Mouse (Mus musculus) left cerebral cortex, postnatal 25 days (tissue): ENCODE measurements around the gene Ccnyl1. TPM values are rescaled to one million over a fixed set of nuclear protein-coding genes. Genes with fewer than 3 reads are reported as not detected.
A peak's percentile ranks its signal among the peaks of the same experiment; 100 is the strongest.

Experiments used
- DNase-seq, 2 experiments: peaks; one replicate each; pipeline ENCODE4 v3.0.0; 2022; ENCODE audit warnings: low spot score in 2 of 2, mixed read lengths in 1 of 2
- intact Hi-C: fragments of 180-260 bp; cut with DNase I; formaldehyde crosslinking; loops from one replicate; pipeline ENCODE4 v1.15.1; 2025
- total RNA-seq, 2 experiments: library from RNA; stranded (reverse); gene quantifications; 2 replicates each; pipeline ENCODE4 v1.2.3; 2021

Ccnyl1 gene
- total RNA-seq, 2 experiments from 2014 or later = 17.4 to 25.1 TPM

- intact Hi-C loops = loop anchor here (2.0 to 5.0 kb wide), 3 partner anchors 56 to 261 kb away; no protein-coding TSS in a partner anchor
- DNase-seq = no peak
These were observed 45.8 kb downstream of the Ccnyl1 start for GRCm38 (mm10) chr1:64735781-64736680.

DNA sequence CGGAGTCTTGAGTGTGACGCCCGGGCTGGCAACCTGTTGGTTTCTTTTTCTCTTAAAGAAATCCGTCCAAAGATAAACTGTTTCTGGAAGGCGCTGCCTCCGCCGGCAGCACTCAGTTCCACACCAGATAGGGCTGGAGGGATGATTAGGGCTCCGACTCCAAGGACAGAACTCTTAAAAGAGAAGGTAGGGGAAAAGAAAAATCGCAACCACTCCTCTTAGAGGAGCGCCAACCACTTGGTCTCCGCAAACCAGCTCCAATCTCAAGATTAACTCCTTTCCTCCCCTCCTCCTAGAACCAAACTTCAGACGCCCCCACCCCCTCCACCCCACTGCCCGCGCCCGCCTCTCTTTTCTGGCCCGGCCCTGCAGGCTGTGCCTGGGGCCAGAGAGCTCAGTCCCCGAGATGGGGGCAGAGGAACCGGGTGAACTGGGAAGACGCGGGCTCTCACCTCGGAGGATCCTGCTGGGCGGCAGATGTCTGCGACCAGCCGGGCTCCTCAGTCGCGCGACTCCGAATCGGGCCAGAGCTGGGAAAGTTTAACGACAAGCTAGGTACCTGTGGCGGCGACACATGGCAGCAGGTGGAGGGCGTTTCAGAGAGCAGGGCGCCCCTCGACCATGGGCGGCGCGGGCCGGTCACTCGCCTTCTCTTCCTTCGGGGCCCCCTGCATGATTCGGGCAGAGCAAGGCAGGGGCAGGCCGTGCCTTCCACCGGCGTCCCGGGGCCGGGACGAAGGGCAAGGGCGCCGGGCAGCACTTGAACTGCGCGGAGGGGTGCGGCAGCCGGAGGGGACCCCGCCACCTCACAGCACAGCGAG lies 46.6 kb downstream of the Ccnyl1 start:
- no peak for DNase-seq
- intact Hi-C loops = loop anchor here (2.0 to 5.0 kb wide), 3 partner anchors 55 to 260 kb away; no protein-coding TSS in a partner anchor

GRCm38 (mm10) chr1:64737502-64738179 lies 47.4 kb downstream of the Ccnyl1 start, which contains the start of gene Fzd5:
Gene Fzd5 (minus strand): TSS chr1:64737751.
- intact Hi-C loops = loop anchor here (2.0 to 5.0 kb wide), 3 partner anchors 55 to 260 kb away; no protein-coding TSS in a partner anchor
- peak; percentile 71 to 73 for DNase-seq

GRCm38 (mm10) chr1:64738180-64738555 lies 47.9 kb downstream of the Ccnyl1 start:
- intact Hi-C loops = loop anchor here (5.0 kb wide), 2 partner anchors 54 to 259 kb away; no protein-coding TSS in a partner anchor
- DNase-seq = no peak

GRCm38 (mm10) chr1:64738661-64739082 lies 48.4 kb downstream of the Ccnyl1 start:
- intact Hi-C loops = loop anchor here (5.0 kb wide), 2 partner anchors 54 to 259 kb away; no protein-coding TSS in a partner anchor
- no peak for DNase-seq

- no peak for DNase-seq
- intact Hi-C loops = no loop called here
These were observed 52.6 kb downstream of the Ccnyl1 start for GRCm38 (mm10) chr1:64742741-64743408.

- DNase-seq = peak in 1 of 2 experiments; percentile 18
- intact Hi-C loops = no loop called here
These were observed 54.4 kb downstream of the Ccnyl1 start for GRCm38 (mm10) chr1:64744616-64745015.

DNA sequence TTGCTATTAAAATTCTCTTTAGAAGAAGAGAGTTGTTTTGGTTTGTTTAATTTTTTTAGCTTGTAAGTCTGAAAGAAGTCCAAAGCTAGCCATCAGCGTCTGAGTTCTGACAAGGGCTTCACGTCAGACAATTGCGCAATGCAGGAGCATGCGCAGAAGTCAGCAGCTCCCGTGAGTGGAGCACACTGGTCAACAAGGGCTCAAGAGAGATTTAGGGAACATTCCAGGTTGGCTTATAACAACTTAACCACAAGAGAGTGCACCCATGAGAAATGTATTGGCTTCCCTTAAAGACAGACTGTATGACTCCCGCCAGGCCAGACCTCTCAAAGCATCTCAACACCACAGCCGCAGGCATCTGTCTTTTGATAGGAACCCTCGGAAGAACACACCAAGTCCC lies 62.9 kb downstream of the Ccnyl1 start:
- intact Hi-C loops = no loop called here
- DNase-seq = no peak

GRCm38 (mm10) chr1:64753668-64754067 lies 63.4 kb downstream of the Ccnyl1 start:
- intact Hi-C loops = no loop called here

GRCm38 (mm10) chr1:64754658-64755057 lies 64.4 kb downstream of the Ccnyl1 start:
- DNase-seq = no peak
- intact Hi-C loops = no loop called here

More at GRCm38 (mm10) chr1:64753668-64754067, 63.4 kb downstream of the Ccnyl1 start:
- DNase-seq = no peak

DNA sequence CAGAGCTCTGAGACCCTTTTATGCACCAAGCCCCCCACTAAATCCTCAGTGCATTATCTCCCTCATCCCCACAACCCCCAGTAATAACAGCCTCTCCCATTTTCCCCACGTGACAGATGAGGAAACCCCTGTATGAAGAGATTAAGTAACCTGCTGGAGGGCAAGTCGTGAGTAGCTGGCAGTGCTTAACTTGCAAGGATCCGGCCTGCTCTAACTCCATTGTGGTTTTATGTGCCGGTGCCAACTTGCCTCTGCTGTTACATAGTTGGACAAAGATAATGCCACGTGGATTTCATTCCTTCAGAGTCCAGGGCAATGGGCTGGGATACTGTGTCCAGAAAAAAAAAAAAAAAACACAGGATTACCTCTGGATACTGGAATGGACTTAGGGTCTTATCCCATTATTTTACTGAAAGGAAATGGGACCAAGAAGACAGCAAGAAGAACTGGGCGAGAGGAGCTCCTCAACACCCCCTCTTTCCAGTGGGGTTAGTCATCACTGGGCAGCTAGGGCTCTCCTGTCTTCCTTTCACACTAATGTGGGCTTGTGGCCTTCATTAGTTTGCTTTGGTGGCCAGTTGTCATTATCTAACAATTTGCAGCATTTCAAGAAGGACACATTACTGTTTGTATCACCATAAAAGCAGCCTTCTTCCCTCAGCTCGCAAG lies 65.8 kb downstream of the Ccnyl1 start:
- DNase-seq = no peak
- intact Hi-C loops = no loop called here

GRCm38 (mm10) chr1:64756640-64757030 lies 66.4 kb downstream of the Ccnyl1 start:
- intact Hi-C loops = no loop called here
- no peak for DNase-seq

DNA sequence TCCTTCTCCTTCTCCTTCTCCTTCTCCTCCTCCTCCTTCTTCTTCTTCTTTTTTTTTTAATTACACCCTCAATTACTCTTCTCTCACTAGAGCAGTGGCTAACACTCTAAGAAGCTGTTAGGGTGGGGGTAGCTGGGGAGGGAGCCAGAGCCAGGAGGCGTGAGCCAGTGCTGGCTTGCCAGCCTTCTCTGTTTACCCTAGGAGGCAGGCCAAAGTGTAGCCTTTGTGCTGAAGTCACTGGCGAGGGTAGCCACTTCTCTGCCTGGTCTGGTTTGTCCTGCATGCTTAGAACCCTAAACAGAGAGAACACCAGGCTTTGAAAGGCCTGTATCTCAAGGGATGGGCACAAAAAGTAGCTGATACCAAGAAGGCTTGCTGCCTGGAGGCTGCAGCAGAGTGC lies 67.0 kb downstream of the Ccnyl1 start:
- intact Hi-C loops = no loop called here
- no peak for DNase-seq

DNA sequence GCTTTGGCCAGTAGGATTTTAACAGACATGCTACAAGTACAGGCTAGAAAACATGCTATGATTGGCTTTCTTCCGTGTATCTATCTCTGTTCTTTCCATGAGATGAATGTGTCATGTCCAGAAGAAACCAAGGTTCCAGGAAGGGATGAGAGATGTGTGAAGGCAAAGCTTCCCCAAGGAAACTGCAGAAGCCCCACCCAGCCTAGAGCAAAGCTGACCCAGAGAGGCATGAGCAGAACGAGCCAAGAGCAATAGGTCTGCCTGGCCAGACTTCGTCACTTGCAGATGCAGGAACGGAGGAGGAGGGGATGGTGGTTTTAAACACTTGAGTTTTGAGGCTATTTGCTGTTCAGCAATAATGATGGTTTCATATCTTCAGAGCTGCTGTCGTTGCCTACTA lies 67.5 kb downstream of the Ccnyl1 start:
- intact Hi-C loops = no loop called here
- DNase-seq = no peak

- no peak for DNase-seq
- intact Hi-C loops = no loop called here
These were observed 71.4 kb downstream of the Ccnyl1 start for GRCm38 (mm10) chr1:64761646-64762045.

DNA sequence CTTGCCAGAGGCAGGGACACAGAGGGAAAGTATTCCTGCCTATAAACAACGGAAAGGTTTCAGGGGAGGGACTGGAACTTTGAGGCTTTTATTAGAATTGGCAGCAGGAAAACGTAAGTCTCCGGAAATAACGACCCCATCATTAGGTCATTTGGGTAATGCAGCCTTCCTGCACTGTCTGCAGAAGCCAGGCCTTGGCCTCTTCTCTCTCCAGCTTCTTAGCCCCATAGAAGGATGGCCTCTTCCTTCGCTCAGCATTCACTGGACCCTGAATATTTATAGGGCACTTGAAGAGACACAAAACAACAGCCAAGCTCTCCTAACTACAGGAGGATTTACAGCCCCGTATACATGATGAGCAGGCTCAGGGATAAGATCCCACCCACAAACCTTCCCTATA lies 79.9 kb downstream of the Ccnyl1 start:
- intact Hi-C loops = no loop called here

DNA sequence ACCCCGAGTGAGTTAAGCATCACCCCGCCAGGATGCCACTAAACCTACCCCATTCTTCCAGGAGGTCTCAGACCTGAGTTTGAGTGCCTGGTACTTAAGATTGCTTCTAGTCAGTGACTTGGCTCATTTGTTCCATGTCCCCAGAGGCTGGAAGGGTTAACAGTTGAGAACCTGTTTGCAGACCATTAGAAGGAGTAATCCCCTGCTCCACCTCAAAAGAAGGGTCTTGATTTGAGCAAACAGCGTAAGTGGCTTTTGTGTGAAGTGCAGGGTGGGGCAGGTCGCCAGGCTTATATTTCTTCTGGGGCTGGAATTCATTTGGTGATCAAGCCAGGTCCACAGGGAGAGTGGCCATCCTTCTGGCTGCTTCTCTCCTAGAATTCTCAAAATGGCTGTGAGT lies 83.0 kb downstream of the Ccnyl1 start:
- intact Hi-C loops = no loop called here

More for the DNA sequence above, 79.9 kb downstream of the Ccnyl1 start:
- DNase-seq = no peak

More for the DNA sequence above, 83.0 kb downstream of the Ccnyl1 start:
- DNase-seq = no peak
